Mouse (Mus musculus) brain, adult 10 weeks (tissue): ENCODE data around the gene Vmn2r29. TPM values are rescaled to one million over a fixed set of nuclear protein-coding genes. Genes with fewer than 3 reads are reported as not detected.

ENCODE experiments used
- polyA plus RNA-seq: library from polyadenylated mRNA; stranded (reverse); fragments of 350-450 nt; fragmentation: Illumina TruSeq; extraction: RNeasy Lipid Tissue Mini Kit (QIAGEN cat#74804); gene quantifications from one replicate; pipeline ENCODE4 v1.2.3, GENCODE M21; 2015; ENCODE audit warnings: low read depth, low replicate concordance

Gene Vmn2r29
- 5.3 TPM for polyA plus RNA-seq

GRCm38 (mm10) chr7:7247228-7247627, at the start of gene Vmn2r29:
Gene Vmn2r29 (minus strand): TSS chr7:7247328.

GRCm38 (mm10) chr7:7277966-7278567, 30.9 kb upstream of the Vmn2r29 start, which contains the start of gene Gm45844:
Gene Gm45844 (minus strand): TSS chr7:7278289.

GRCm38 (mm10) chr7:7209313-7210151, 37.6 kb downstream of the Vmn2r29 start, which contains the start of gene Zfp772:
Gene Zfp772 (minus strand): TSS chr7:7209998.

Other genes with a start within 250 kb of the Vmn2r29 start
- gene Zfp954, start 125.8 kb downstream of the Vmn2r29 start, polyA plus RNA-seq: 18.4 TPM
- 2.8 TPM for gene Zfp773, start 110.6 kb downstream of the Vmn2r29 start, polyA plus RNA-seq
- 3.2 TPM for gene Zfp418, start 76.0 kb downstream of the Vmn2r29 start, polyA plus RNA-seq
- gene Zfp772, start 37.3 kb downstream of the Vmn2r29 start, polyA plus RNA-seq: 11.8 TPM
- 12.4 TPM for gene Gm45844, start 31.0 kb upstream of the Vmn2r29 start, polyA plus RNA-seq
- 126 TPM for gene Clcn4, start 53.5 kb upstream of the Vmn2r29 start, polyA plus RNA-seq
- 0.04 TPM for gene Vmn2r30, start 90.3 kb upstream of the Vmn2r29 start, polyA plus RNA-seq
- gene Gm45783, start 127.2 kb upstream of the Vmn2r29 start, polyA plus RNA-seq: not detected
- not detected for gene Vmn2r31, start 152.4 kb upstream of the Vmn2r29 start, polyA plus RNA-seq
- gene Vmn2r32, start 232.7 kb upstream of the Vmn2r29 start, polyA plus RNA-seq: not detected